Mouse (Mus musculus) gastrocnemius, postnatal 25 days (tissue): ENCODE results near the gene Syngap1. TPM values are rescaled to one million over a fixed set of nuclear protein-coding genes. Genes with fewer than 3 reads are reported as not detected.

ENCODE experiments used
- microRNA-seq, 2 experiments: library from miRNA; unstranded; fragments of <30 nt; microRNA quantifications; one replicate each; pipeline ENCODE4 v1.2.0; 2021; ENCODE audit warnings: borderline replicate concordance in 2 of 2
- total RNA-seq, 2 experiments: library from RNA; stranded (reverse); gene quantifications; 1 replicate in 1 of 2; 2 replicates in 1 of 2; pipeline ENCODE4 v1.2.3; 2021

Syngap1 gene
- total RNA-seq, 2 experiments from 2014 or later, result 2.7 to 4.7 TPM

Small RNA genes lying within 50 kb of the gene (microRNA-seq; reads per million reads assigned to microRNA genes)
- gene Gm27775 (0 reads per million in 2 experiments), gene Mir3083 (0.53 to 1.5 reads per million in 2 experiments), gene Mir6968 (0.74 to 1.1 reads per million in 2 experiments)

Other genes starting within 250 kb of the Syngap1 start
- 10 to 100 TPM; 21.7 to 24.0 TPM for gene Crebrf, start 225.6 kb upstream of the Syngap1 start, total RNA-seq
- gene Bnip1, start 160.2 kb upstream of the Syngap1 start, total RNA-seq, result 10 to 100 TPM; 20.6 to 23.7 TPM
- not detected for gene Nkx2-5, start 96.2 kb upstream of the Syngap1 start, total RNA-seq
- under 1 TPM; 0.31 to 0.56 TPM for gene Kifc5b, start 24.2 kb upstream of the Syngap1 start, total RNA-seq
- 1 to 10 TPM; 5.1 to 5.9 TPM for gene Phf1, start 8.2 kb upstream of the Syngap1 start, total RNA-seq
- gene Cuta, start 1.7 kb upstream of the Syngap1 start, total RNA-seq, result 10 to 100 TPM; 83.7 to 87.0 TPM
- gene Zbtb9, start 31.9 kb downstream of the Syngap1 start, total RNA-seq, result under 1 TPM; 0.43 to 0.92 TPM
- 10 to 100 TPM; 16.9 to 21.0 TPM for gene Bak1, start 87.8 kb downstream of the Syngap1 start, total RNA-seq
- gene Itpr3, start 116.1 kb downstream of the Syngap1 start, total RNA-seq, result 1 to 10 TPM; 1.6 to 2.4 TPM
- 100 to 1,000 TPM; 356 to 366 TPM for gene Uqcc2, start 192.7 kb downstream of the Syngap1 start, total RNA-seq
- gene Ip6k3, start 226.5 kb downstream of the Syngap1 start, total RNA-seq, result 10 to 100 TPM; 73.4 to 94.9 TPM